Mouse (Mus musculus): Measurements from ENCODE around the gene Trim3.

DNA sequence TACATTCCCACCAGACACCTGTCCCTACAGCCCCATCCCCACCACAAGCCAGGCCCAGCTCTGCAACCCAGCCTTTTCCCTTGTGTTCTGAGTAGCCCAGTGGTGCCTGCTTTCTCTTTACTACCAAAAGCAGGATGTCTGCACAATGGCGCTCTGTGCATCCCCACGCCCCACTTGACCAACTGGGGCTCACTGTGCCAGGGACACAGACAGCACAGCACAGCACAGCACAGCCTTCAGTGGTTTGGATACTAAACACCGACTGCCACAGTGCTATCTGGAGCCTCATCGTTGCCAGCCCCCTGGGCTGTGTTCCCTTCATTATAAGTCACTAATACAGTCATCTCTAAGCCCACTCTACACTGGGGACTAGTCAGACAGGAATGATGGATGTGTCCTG is 58.8 kb downstream of the Trim3 start:
- TF ChIP-seq POLR2A (IDR thresholded peaks at IDR 0.05; ENCODE audit: insufficient read depth, low read depth, low read length) (no peak), CTCF (IDR thresholded peaks at IDR 0.05; ENCODE audit: insufficient read depth, low read depth, low read length) (no peak)
